Mouse (Mus musculus): ENCODE measurements around the gene Cirbp. TPM values are rescaled to one million over a fixed set of nuclear protein-coding genes. Genes with fewer than 3 reads are reported as not detected.
"Not testable (repeated sequence)": the region's sequence is repeated elsewhere in the genome, so short reads cannot be mapped to it uniquely, and the experiment has no call there.

Gene Cirbp
- polyA plus RNA-seq, 1 experiment from 2014 or later: 90.3 TPM

GRCm38 (mm10) chr10:80162243-80162608 is 3.6 kb upstream of the Cirbp start:
- no peak for ATAC-seq (ENCODE audit: insufficient read depth, low FRiP score, low read depth)
- Histone ChIP-seq H3K4me2 (peak overlapping the region; percentile 77; the same call in 1 of the 2 replicates), H3K9me3 (no peaks in the 10 kb centered on the region), H3K4me1 (peaks cover 85% of the 10 kb centered on the region), H3K9ac (no peak overlapping the region), H3K4me3 (replicated peaks) (no peak overlapping the region), H3K36me3 (peaks cover 5% of the 10 kb centered on the region), H3K27me3 (replicated peaks) (no peaks in the 10 kb centered on the region), H3K27ac (peak overlapping the region; percentile 92)
- WGBS: 62% methylated on average over 3 of the region's 3 CpGs

GRCm38 (mm10) chr10:80162716-80163299 is 3.0 kb upstream of the Cirbp start:
- H3K9ac ChIP-seq: no peak overlapping the region
- H3K27me3 ChIP-seq (replicated peaks): no peaks in the 10 kb centered on the region
- ATAC-seq (ENCODE audit: insufficient read depth, low FRiP score, low read depth): no peak
- no peaks in the 10 kb centered on the region for H3K36me3 ChIP-seq
- no peak overlapping the region for H3K4me2 ChIP-seq
- no peak overlapping the region for H3K4me3 ChIP-seq (replicated peaks)
- WGBS: 65% methylated on average over 6 of the region's 6 CpGs
- H3K27ac ChIP-seq: peak overlapping the region; percentile 92
- H3K4me1 ChIP-seq: peaks cover 80% of the 10 kb centered on the region
- no peaks in the 10 kb centered on the region for H3K9me3 ChIP-seq

GRCm38 (mm10) chr10:80163721-80164120 is 2.1 kb upstream of the Cirbp start:
- WGBS: 60% methylated on average over 8 of the region's 8 CpGs
- peaks cover 75% of the 10 kb centered on the region for H3K4me1 ChIP-seq

GRCm38 (mm10) chr10:80164161-80164997 is 1.4 kb upstream of the Cirbp start:
- peaks cover 74% of the 10 kb centered on the region for H3K4me1 ChIP-seq
- 10% methylated on average over 44 of the region's 44 CpGs for WGBS
- ATAC-seq (ENCODE audit: insufficient read depth, low FRiP score, low read depth): no peak

More at GRCm38 (mm10) chr10:80163721-80164120, 2.1 kb upstream of the Cirbp start:
- H3K27ac ChIP-seq: peak overlapping the region; percentile 92; the same call in 1 of the 2 replicates
- H3K9ac ChIP-seq: no peak overlapping the region
- no peak for ATAC-seq (ENCODE audit: insufficient read depth, low FRiP score, low read depth)
- no peaks in the 10 kb centered on the region for H3K27me3 ChIP-seq (replicated peaks)
- H3K9me3 ChIP-seq: no peaks in the 10 kb centered on the region
- H3K4me2 ChIP-seq: peak overlapping the region; percentile 70
- H3K4me3 ChIP-seq (replicated peaks): no peak overlapping the region
- no peaks in the 10 kb centered on the region for H3K36me3 ChIP-seq

GRCm38 (mm10) chr10:80164998-80165344 is 814 bp upstream of the Cirbp start:
- H3K9me3 ChIP-seq: no peaks in the 10 kb centered on the region
- H3K9ac ChIP-seq: peak overlapping the region; percentile 16; the same call in 1 of the 2 replicates
- H3K36me3 ChIP-seq: peaks cover 3% of the 10 kb centered on the region
- peak overlapping the region; percentile 92 for H3K27ac ChIP-seq
- 0% methylated on average over 17 of the region's 17 CpGs for WGBS
- no peaks in the 10 kb centered on the region for H3K27me3 ChIP-seq (replicated peaks)
- H3K4me2 ChIP-seq: peak overlapping the region; percentile 70
- peaks cover 76% of the 10 kb centered on the region for H3K4me1 ChIP-seq
- peak; percentile 15 for ATAC-seq (ENCODE audit: insufficient read depth, low FRiP score, low read depth)
- H3K4me3 ChIP-seq (replicated peaks): peak overlapping the region; percentile 37

More at GRCm38 (mm10) chr10:80164161-80164997, 1.4 kb upstream of the Cirbp start:
- H3K4me2 ChIP-seq: peak overlapping the region; percentile 70
- H3K27me3 ChIP-seq (replicated peaks): no peaks in the 10 kb centered on the region
- peak overlapping the region; percentile 16; the same call in 1 of the 2 replicates for H3K9ac ChIP-seq
- peak overlapping the region; percentile 92 for H3K27ac ChIP-seq
- H3K9me3 ChIP-seq: no peaks in the 10 kb centered on the region
- H3K4me3 ChIP-seq (replicated peaks): peak overlapping the region; percentile 37
- no peaks in the 10 kb centered on the region for H3K36me3 ChIP-seq

- Histone ChIP-seq H3K4me1 (peaks cover 75% of the 10 kb centered on the region), H3K4me3 (replicated peaks) (peak overlapping the region; percentile 37; the same call in 1 of the 2 replicates), H3K36me3 (peaks cover 14% of the 10 kb centered on the region), H3K4me2 (0 out of 2 replicates have a peak overlapping the region, but pooled peaks have one; percentile 70), H3K27ac (peak overlapping the region; percentile 92; the same call in 1 of the 2 replicates)
- not testable (repeated sequence) for H3K9ac ChIP-seq; H3K9me3 ChIP-seq; H3K27me3 ChIP-seq (replicated peaks); ATAC-seq (ENCODE audit: insufficient read depth, low FRiP score, low read depth)
- WGBS: 83% methylated on average over 4 of the region's 4 CpGs
Measured at GRCm38 (mm10) chr10:80166136-80166535, 351 bp downstream of the Cirbp start.

- peak overlapping the region; percentile 86 for H3K4me3 ChIP-seq (replicated peaks)
- no peaks in the 10 kb centered on the region for H3K9me3 ChIP-seq
- no peaks in the 10 kb centered on the region for H3K27me3 ChIP-seq (replicated peaks)
- ATAC-seq (ENCODE audit: insufficient read depth, low FRiP score, low read depth): peak; percentile 88
- peak overlapping the region; percentile 66 for H3K4me2 ChIP-seq
- H3K36me3 ChIP-seq: peaks cover 27% of the 10 kb centered on the region
- H3K27ac ChIP-seq: peak overlapping the region; percentile 100
- peak overlapping the region; percentile 97 for H3K9ac ChIP-seq
- WGBS: under 1% methylated on average over 51 of the region's 55 CpGs
- peaks cover 72% of the 10 kb centered on the region for H3K4me1 ChIP-seq
Measured at GRCm38 (mm10) chr10:80167460-80168037, 1.8 kb downstream of the Cirbp start.

GRCm38 (mm10) chr10:80168038-80168661 is 2.4 kb downstream of the Cirbp start:
- peaks cover 68% of the 10 kb centered on the region for H3K4me1 ChIP-seq
- H3K9me3 ChIP-seq: no peaks in the 10 kb centered on the region
- H3K4me3 ChIP-seq (replicated peaks): peak overlapping the region; percentile 86
- H3K9ac ChIP-seq: peak overlapping the region; percentile 97
- no peaks in the 10 kb centered on the region for H3K27me3 ChIP-seq (replicated peaks)
- H3K4me2 ChIP-seq: peak overlapping the region; percentile 66
- peaks cover 27% of the 10 kb centered on the region for H3K36me3 ChIP-seq
- WGBS: under 1% methylated on average over 46 of the region's 48 CpGs
- ATAC-seq (ENCODE audit: insufficient read depth, low FRiP score, low read depth): peak; percentile 28; the same call in 1 of the 2 replicates
- H3K27ac ChIP-seq: peak overlapping the region; percentile 100

- H3K9ac ChIP-seq: 0 out of 2 replicates have a peak overlapping the region, but pooled peaks have one; percentile 97
Measured at GRCm38 (mm10) chr10:80169070-80169469, 3.3 kb downstream of the Cirbp start.

GRCm38 (mm10) chr10:80169651-80170050 is 3.9 kb downstream of the Cirbp start:
- Histone ChIP-seq H3K36me3 (peaks cover 27% of the 10 kb centered on the region), H3K4me2 (no peak overlapping the region), H3K27me3 (replicated peaks) (no peaks in the 10 kb centered on the region), H3K4me3 (replicated peaks) (no peak overlapping the region), H3K9ac (no peak overlapping the region; the same call in 1 of the 2 replicates), H3K9me3 (no peaks in the 10 kb centered on the region), H3K27ac (no peak overlapping the region), H3K4me1 (peaks cover 57% of the 10 kb centered on the region)
- 92% methylated on average over 7 of the region's 7 CpGs for WGBS
- no peak for ATAC-seq (ENCODE audit: insufficient read depth, low FRiP score, low read depth)

More at GRCm38 (mm10) chr10:80169070-80169469, 3.3 kb downstream of the Cirbp start:
- 41% methylated on average over 1 of the region's 1 CpGs for WGBS
- H3K9me3 ChIP-seq: no peaks in the 10 kb centered on the region
- peak overlapping the region; percentile 66 for H3K4me2 ChIP-seq
- peaks cover 63% of the 10 kb centered on the region for H3K4me1 ChIP-seq
- no peak overlapping the region for H3K27ac ChIP-seq
- no peaks in the 10 kb centered on the region for H3K27me3 ChIP-seq (replicated peaks)
- no peak for ATAC-seq (ENCODE audit: insufficient read depth, low FRiP score, low read depth)
- peak overlapping the region; percentile 86 for H3K4me3 ChIP-seq (replicated peaks)
- peaks cover 27% of the 10 kb centered on the region for H3K36me3 ChIP-seq

GRCm38 (mm10) chr10:80170052-80170451 is 4.3 kb downstream of the Cirbp start:
- Histone ChIP-seq H3K9me3 (no peaks in the 10 kb centered on the region), H3K36me3 (peaks cover 27% of the 10 kb centered on the region), H3K4me1 (peaks cover 55% of the 10 kb centered on the region), H3K4me2 (peak overlapping the region; percentile 10; the same call in 1 of the 2 replicates), H3K27me3 (replicated peaks) (no peaks in the 10 kb centered on the region), H3K27ac (no peak overlapping the region), H3K4me3 (replicated peaks) (no peak overlapping the region), H3K9ac (peak overlapping the region; percentile 16; the same call in 1 of the 2 replicates)
- WGBS: 94% methylated on average over 16 of the region's 16 CpGs
- ATAC-seq (ENCODE audit: insufficient read depth, low FRiP score, low read depth): no peak
